Mouse (Mus musculus) stomach, postnatal 0 days (tissue): ENCODE data around the gene Olfr1315-ps1. TPM values are rescaled to one million over a fixed set of nuclear protein-coding genes. Genes with fewer than 3 reads are reported as not detected.

ENCODE experiments used
- ATAC-seq: fragments of 200-750 bp; cut with Nextera tagmentation; 2 replicates; pipeline ENCODE4 v1.8.0; 2017; ENCODE audit not compliant: low FRiP score, low TSS enrichment
- DNase-seq: peaks from one replicate; pipeline ENCODE4 v3.0.0-alpha.2; 2016; ENCODE audit warnings: low spot score
- H3K27ac ChIP-seq: fragments of 300-500 bp; sonication (generic); replicated peaks from 2 replicates; pipeline ENCODE4 v1.5.1; 2014; ENCODE audit warnings: mild to moderate bottlenecking, control low read depth
- H3K27me3 ChIP-seq: fragments of 300-500 bp; sonication (generic); 2 replicates; pipeline ENCODE4 v1.6.1; 2014; ENCODE audit warnings: low read length; ENCODE audit not compliant: control insufficient read depth, insufficient read depth
- H3K36me3 ChIP-seq: fragments of 300-500 bp; sonication (generic); 2 replicates; pipeline ENCODE4 v1.6.1; 2014; ENCODE audit warnings: low read length, mixed read lengths; ENCODE audit not compliant: control insufficient read depth, insufficient read depth
- H3K4me1 ChIP-seq: fragments of 300-500 bp; sonication (generic); replicated peaks from 2 replicates; pipeline ENCODE4 v1.6.1; 2014; ENCODE audit warnings: antibody characterized with exemption; ENCODE audit not compliant: control insufficient read depth, insufficient read depth
- H3K4me2 ChIP-seq: fragments of 300-500 bp; sonication (generic); replicated peaks from 2 replicates; pipeline ENCODE4 v1.6.1; 2014; ENCODE audit warnings: low read depth, mild to moderate bottlenecking, control low read depth, moderate library complexity
- H3K4me3 ChIP-seq: fragments of 300-500 bp; sonication (generic); 2 replicates; pipeline ENCODE4 v1.5.1; 2014; ENCODE audit warnings: low read depth, low read length, control low read depth
- H3K9ac ChIP-seq: fragments of 300-500 bp; sonication (generic); 2 replicates; pipeline ENCODE4 v1.6.1; 2014; ENCODE audit warnings: mild to moderate bottlenecking, low read length, control low read depth, mixed read lengths
- H3K9me3 ChIP-seq: fragments of 300-500 bp; sonication (generic); 2 replicates; pipeline ENCODE4 v1.6.1; 2016; ENCODE audit warnings: low read length; ENCODE audit not compliant: control insufficient read depth
- CTCF ChIP-seq: IDR thresholded peaks from 2 replicates; pipeline ENCODE4 v1.5.1; 2016; ENCODE audit warnings: antibody characterized with exemption, low read depth, mild to moderate bottlenecking, moderate library complexity
- EP300 ChIP-seq: optimal IDR thresholded peaks from 2 replicates; pipeline ENCODE3; 2016; ENCODE audit warnings: antibody characterized with exemption
- WGBS: fragments of 180-500 bp; shearing (Covaris S2); extraction: QIAGEN DNeasy Blood & Tissue Kit; methylation state at CpG from one replicate; pipeline ENCODE4 v1.1.7; 2014; 5-methylcytosine and 5-hydroxymethylcytosine counted together
- polyA plus RNA-seq: library from polyadenylated mRNA; unstranded; fragments of >200 nt; fragmentation: Nextera tagmentation; extraction: Ambion mirVana; gene quantifications from 2 replicates; pipeline ENCODE4 v1.2.1, GENCODE M21; 2015

Gene Olfr1315-ps1
- not detected in 2 replicates for polyA plus RNA-seq

GRCm38 (mm10) chr2:112115340-112115739, at the start of gene Olfr1315-ps1:
Olfr1315-ps1 (minus strand) TSS chr2:112115440.
- Histone ChIP-seq H3K27ac (no peak within 1 kb of the TSS), H3K4me3 (no peak within 1 kb of the TSS), H3K27me3 (no peaks in the 10 kb centered on the region), H3K9ac (no peak within 1 kb of the TSS), H3K9me3 (no peaks in the 10 kb centered on the region), H3K4me1 (no peaks in the 10 kb centered on the region), H3K4me2 (no peak within 1 kb of the TSS), H3K36me3 (no peaks in the 10 kb centered on the region)
- ATAC-seq (no peak), DNase-seq (no peak)
- 64% methylated on average over 1 of the region's 1 CpGs for WGBS
- TF ChIP-seq CTCF (no peak), EP300 (no peak)

- Histone ChIP-seq H3K9ac (no peak within 1 kb of the TSS), H3K4me3 (no peak within 1 kb of the TSS), H3K4me1 (no peaks in the 10 kb centered on the region), H3K4me2 (no peak within 1 kb of the TSS), H3K27me3 (no peaks in the 10 kb centered on the region), H3K9me3 (no peaks in the 10 kb centered on the region), H3K36me3 (no peaks in the 10 kb centered on the region), H3K27ac (no peak within 1 kb of the TSS)
- no peak for TF ChIP-seq EP300
- no peak for TF ChIP-seq CTCF
- ATAC-seq (no peak), DNase-seq (no peak)
Observed at GRCm38 (mm10) chr2:112153898-112154297, 38.7 kb upstream of the Olfr1315-ps1 start, which contains the start of gene Olfr1318. Olfr1318 (plus strand) TSS chr2:112154198.

DNA sequence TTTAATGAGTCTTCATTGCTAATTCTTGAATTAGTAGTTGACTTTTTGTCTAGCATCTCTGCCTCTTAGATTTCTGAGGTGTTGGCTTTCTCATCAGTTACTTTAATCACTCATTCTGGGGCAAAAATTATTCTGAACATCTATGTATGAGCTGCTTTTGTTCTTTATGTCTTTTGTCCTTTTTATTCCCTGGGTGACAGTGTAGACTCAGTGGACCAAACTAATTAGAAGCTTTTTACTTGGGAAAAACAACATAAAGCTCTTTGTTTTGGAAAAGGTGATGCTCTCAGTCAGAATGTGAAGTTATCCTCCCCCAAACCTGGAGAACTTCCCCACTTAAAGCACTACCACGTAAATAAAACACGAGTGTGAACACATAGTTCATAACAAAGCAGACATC, 24.8 kb upstream of the Olfr1315-ps1 start, which contains the start of gene Olfr1317:
TSS of gene Olfr1317 (plus strand) at position 301 of the 400 bp plus-strand sequence.
- H3K27me3 ChIP-seq, result no peaks in the 10 kb centered on the region
- no peaks in the 10 kb centered on the region for H3K36me3 ChIP-seq
- no peak within 1 kb of the TSS for H3K27ac ChIP-seq
- ATAC-seq (no peak), DNase-seq (no peak)
- H3K9me3 ChIP-seq, result no peaks in the 10 kb centered on the region
- H3K9ac ChIP-seq, result no peak within 1 kb of the TSS
- no peak within 1 kb of the TSS for H3K4me2 ChIP-seq
- H3K4me3 ChIP-seq, result no peak within 1 kb of the TSS
- no peak for TF ChIP-seq CTCF
- TF ChIP-seq EP300, result no peak
- H3K4me1 ChIP-seq, result no peaks in the 10 kb centered on the region
- 69% methylated on average over 2 of the region's 2 CpGs for WGBS

DNA sequence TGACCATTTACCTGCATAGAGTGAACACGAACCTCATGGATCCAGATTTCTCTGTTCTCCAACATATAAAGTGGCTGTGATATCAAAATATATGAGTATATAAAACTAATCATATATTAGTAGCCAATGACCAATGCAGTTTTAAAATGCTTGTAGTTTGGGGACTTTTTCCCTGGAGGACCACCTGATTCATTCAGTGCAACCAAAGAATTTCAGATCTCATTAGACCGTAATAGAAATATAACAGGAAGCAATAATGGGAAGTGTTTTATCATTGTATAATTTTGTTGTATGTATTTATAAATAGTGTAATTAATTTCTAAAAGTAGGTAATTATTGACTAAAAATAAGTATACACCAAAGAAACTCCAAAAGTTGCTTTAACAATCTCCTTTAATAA, 19.6 kb upstream of the Olfr1315-ps1 start, which contains the start of gene Olfr1316:
TSS of gene Olfr1316 (minus strand) at position 101 of the 400 bp plus-strand sequence.
- H3K9me3 ChIP-seq, result no peaks in the 10 kb centered on the region
- no peaks in the 10 kb centered on the region for H3K36me3 ChIP-seq
- no peak for TF ChIP-seq CTCF
- no peak for TF ChIP-seq EP300
- no peak for ATAC-seq
- no peak for DNase-seq
- no peak within 1 kb of the TSS for H3K9ac ChIP-seq
- no peak within 1 kb of the TSS for H3K27ac ChIP-seq
- H3K27me3 ChIP-seq, result no peaks in the 10 kb centered on the region
- 83% methylated on average over 2 of the region's 2 CpGs for WGBS
- H3K4me3 ChIP-seq, result no peak within 1 kb of the TSS
- H3K4me2 ChIP-seq, result no peak within 1 kb of the TSS
- H3K4me1 ChIP-seq, result no peaks in the 10 kb centered on the region

- no peak within 1 kb of the TSS for H3K4me3 ChIP-seq
- H3K4me2 ChIP-seq, result no peak within 1 kb of the TSS
- TF ChIP-seq CTCF (no peak), EP300 (no peak)
- H3K4me1 ChIP-seq, result no peaks in the 10 kb centered on the region
- ATAC-seq, result no peak
- H3K36me3 ChIP-seq, result no peaks in the 10 kb centered on the region
- no peaks in the 10 kb centered on the region for H3K27me3 ChIP-seq
- H3K27ac ChIP-seq, result no peak within 1 kb of the TSS
- no peak within 1 kb of the TSS for H3K9ac ChIP-seq
- H3K9me3 ChIP-seq, result no peaks in the 10 kb centered on the region
- DNase-seq, result no peak
Observed at GRCm38 (mm10) chr2:112096681-112097080, 18.6 kb downstream of the Olfr1315-ps1 start, which contains the start of gene Olfr1314. Olfr1314 (minus strand) TSS chr2:112096781.

DNA sequence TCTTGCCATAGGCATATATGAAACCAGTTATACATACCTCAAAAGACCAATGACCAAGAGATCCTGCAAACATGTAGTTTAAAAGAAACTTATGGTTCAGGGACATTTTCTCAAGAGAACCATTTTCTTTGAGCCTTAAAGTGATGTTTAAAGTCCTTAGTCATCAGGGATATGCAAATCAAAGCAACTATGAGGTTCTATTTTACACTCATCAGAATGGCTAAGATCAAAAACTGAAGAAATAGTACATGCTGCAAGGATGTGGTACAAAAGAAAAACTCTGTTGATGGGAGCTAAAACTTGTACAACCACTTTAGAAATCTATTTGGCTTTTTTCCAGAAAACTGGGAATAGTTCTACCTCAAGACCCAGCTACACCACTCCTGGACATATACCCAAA, 37.5 kb downstream of the Olfr1315-ps1 start, which contains the start of gene Olfr1313:
TSS of gene Olfr1313 (minus strand) at position 101 of the 400 bp plus-strand sequence.
- DNase-seq (no peak), ATAC-seq (no peak)
- H3K36me3 ChIP-seq, result no peaks in the 10 kb centered on the region
- H3K4me1 ChIP-seq, result no peaks in the 10 kb centered on the region
- H3K4me3 ChIP-seq, result no peak within 1 kb of the TSS
- H3K27ac ChIP-seq, result no peak within 1 kb of the TSS
- H3K9ac ChIP-seq, result no peak within 1 kb of the TSS
- no peak for TF ChIP-seq CTCF
- TF ChIP-seq EP300, result no peak
- no peaks in the 10 kb centered on the region for H3K27me3 ChIP-seq
- no peaks in the 10 kb centered on the region for H3K9me3 ChIP-seq
- no peak within 1 kb of the TSS for H3K4me2 ChIP-seq

Other genes starting within 250 kb of the Olfr1315-ps1 start
- not detected in 2 replicates for gene Olfr1305, start 238.3 kb downstream of the Olfr1315-ps1 start, polyA plus RNA-seq
- gene Olfr1306, start 199.2 kb downstream of the Olfr1315-ps1 start, polyA plus RNA-seq, result not detected in 2 replicates
- gene Olfr1307, start 166.0 kb downstream of the Olfr1315-ps1 start, polyA plus RNA-seq, result 0.04 TPM in 1 of 2 replicates, not detected in the other
- not detected in 2 replicates for gene Olfr1308, start 150.5 kb downstream of the Olfr1315-ps1 start, polyA plus RNA-seq
- not detected in 2 replicates for gene Olfr1309, start 125.2 kb downstream of the Olfr1315-ps1 start, polyA plus RNA-seq
- gene Olfr1310, start 102.7 kb downstream of the Olfr1315-ps1 start, polyA plus RNA-seq, result not detected in 2 replicates
- not detected in 2 replicates for gene Olfr1311, start 91.0 kb downstream of the Olfr1315-ps1 start, polyA plus RNA-seq
- not detected in 2 replicates for gene Olfr1312, start 65.2 kb downstream of the Olfr1315-ps1 start, polyA plus RNA-seq
- gene Olfr1313, start 37.6 kb downstream of the Olfr1315-ps1 start, polyA plus RNA-seq, result not detected in 2 replicates
- gene Olfr1314, start 18.7 kb downstream of the Olfr1315-ps1 start, polyA plus RNA-seq, result not detected in 2 replicates
- not detected in 2 replicates for gene Olfr1316, start 19.5 kb upstream of the Olfr1315-ps1 start, polyA plus RNA-seq
- not detected in 2 replicates for gene Olfr1317, start 24.9 kb upstream of the Olfr1315-ps1 start, polyA plus RNA-seq
- 0.05 TPM in 1 of 2 replicates, not detected in the other for gene Olfr1318, start 38.8 kb upstream of the Olfr1315-ps1 start, polyA plus RNA-seq
- gene Lpcat4, start 124.0 kb upstream of the Olfr1315-ps1 start, polyA plus RNA-seq, result 40.2 and 52.0 TPM in 2 replicates
- gene Nutm1, start 143.9 kb upstream of the Olfr1315-ps1 start, polyA plus RNA-seq, result 0.06 and 0.10 TPM in 2 replicates
- gene Nop10, start 146.5 kb upstream of the Olfr1315-ps1 start, polyA plus RNA-seq, result 169 and 172 TPM in 2 replicates
- gene Slc12a6, start 150.4 kb upstream of the Olfr1315-ps1 start, polyA plus RNA-seq, result 5.4 and 6.2 TPM in 2 replicates
- gene Gm21985, start 150.9 kb upstream of the Olfr1315-ps1 start, polyA plus RNA-seq, result not detected in 2 replicates